Mouse (Mus musculus): ENCODE measurements around the gene Sgk2. TPM values are rescaled to one million over a fixed set of nuclear protein-coding genes. Genes with fewer than 3 reads are reported as not detected.
"Not testable (repeated sequence)": the region's sequence is repeated elsewhere in the genome, so short reads cannot be mapped to it uniquely, and the experiment has no call there.

Sgk2 gene
- polyA plus RNA-seq, 1 experiment from 2014 or later, result not detected

DNA sequence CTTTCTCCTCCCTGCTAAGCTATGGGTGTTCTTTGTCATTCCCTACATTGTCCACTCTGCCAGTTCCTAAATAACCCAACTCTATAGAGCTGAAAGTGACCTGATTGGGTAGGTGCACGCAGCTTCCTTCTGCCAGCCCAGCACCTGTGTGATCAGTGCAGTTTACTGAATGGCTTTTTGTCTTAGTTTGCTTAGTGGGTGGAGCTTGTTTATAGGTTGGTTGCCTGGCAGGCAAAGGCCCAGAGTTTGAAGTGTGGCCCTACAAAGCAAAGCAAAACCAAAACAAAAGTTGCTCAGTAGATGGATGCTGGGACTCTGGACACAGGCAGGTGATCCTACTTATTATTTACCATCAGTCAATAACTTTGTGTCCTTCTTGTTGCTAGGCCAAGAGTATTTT lies 64.6 kb downstream of the Sgk2 start:
- Histone ChIP-seq H3K9me3 (ENCODE audit: control insufficient read depth, low read length) (no peaks in the 10 kb centered on the region), H3K27ac (ENCODE audit: low read length) (no peak overlapping the region), H3K4me2 (ENCODE audit: low read length) (no peak overlapping the region), H3K36me3 (ENCODE audit: control insufficient read depth, insufficient read depth) (peaks cover 3% of the 10 kb centered on the region; the same call in 1 of the 2 replicates), H3K27me3 (replicated peaks; ENCODE audit: control insufficient read depth, insufficient read depth, low read length) (no peaks in the 10 kb centered on the region), H3K9ac (replicated peaks; ENCODE audit: low read depth, low read length) (no peak overlapping the region), H3K4me3 (replicated peaks; ENCODE audit: low read length) (no peak overlapping the region), H3K4me1 (replicated peaks; ENCODE audit: control insufficient read depth, insufficient read depth, low read length) (peaks cover 20% of the 10 kb centered on the region)
- no peak for ATAC-seq
- 71% methylated on average over 1 of the region's 1 CpGs for WGBS

DNA sequence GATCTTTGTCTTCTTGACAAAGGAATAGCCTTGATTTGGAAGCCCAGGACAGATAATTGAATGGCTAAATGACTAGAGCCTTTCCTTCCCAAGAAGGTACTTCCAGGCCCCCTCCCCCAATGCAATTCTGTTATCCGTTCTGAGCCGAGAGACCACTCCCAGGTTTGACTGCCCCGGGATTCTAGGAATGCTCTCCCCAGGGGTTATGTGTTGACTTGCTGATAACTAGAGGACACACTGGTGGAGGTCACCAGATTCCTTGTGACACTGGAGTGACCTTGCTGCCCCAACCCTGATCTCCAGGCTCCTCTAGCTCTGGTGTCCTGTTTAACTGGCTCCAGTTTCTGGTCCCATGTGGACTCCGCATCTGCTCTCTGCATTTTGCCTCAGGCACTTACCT lies 65.0 kb downstream of the Sgk2 start:
- Histone ChIP-seq H3K27me3 (replicated peaks; ENCODE audit: control insufficient read depth, insufficient read depth, low read length) (no peaks in the 10 kb centered on the region), H3K4me1 (replicated peaks; ENCODE audit: control insufficient read depth, insufficient read depth, low read length) (peaks cover 20% of the 10 kb centered on the region), H3K4me2 (ENCODE audit: low read length) (no peak overlapping the region), H3K36me3 (ENCODE audit: control insufficient read depth, insufficient read depth) (peaks cover 1% of the 10 kb centered on the region; the same call in 1 of the 2 replicates), H3K9me3 (ENCODE audit: control insufficient read depth, low read length) (no peaks in the 10 kb centered on the region), H3K27ac (ENCODE audit: low read length) (no peak overlapping the region), H3K4me3 (replicated peaks; ENCODE audit: low read length) (no peak overlapping the region), H3K9ac (replicated peaks; ENCODE audit: low read depth, low read length) (no peak overlapping the region)
- ATAC-seq, result no peak
- WGBS, result 42% methylated on average over 4 of the region's 4 CpGs

DNA sequence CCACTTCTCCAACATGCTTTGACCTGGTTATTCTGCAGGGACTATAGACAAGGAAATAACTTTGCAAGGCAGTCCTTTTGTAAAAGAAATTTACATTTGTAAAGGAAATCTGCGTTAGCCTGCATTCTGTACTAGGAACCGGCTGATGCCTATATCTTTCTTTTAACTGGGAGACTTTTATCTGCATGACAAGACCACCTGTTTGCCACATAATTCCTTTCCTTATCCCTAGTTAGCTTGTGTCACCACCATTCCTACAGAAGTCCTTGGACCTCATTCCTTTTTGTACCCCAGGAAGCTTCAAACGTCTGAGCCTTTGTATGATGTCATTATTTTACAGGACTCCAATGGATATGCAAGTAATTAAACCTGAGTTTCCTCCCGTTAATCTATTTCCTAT lies 65.7 kb downstream of the Sgk2 start:
- no peaks in the 10 kb centered on the region for H3K27me3 ChIP-seq (replicated peaks; ENCODE audit: control insufficient read depth, insufficient read depth, low read length)
- H3K36me3 ChIP-seq (ENCODE audit: control insufficient read depth, insufficient read depth), result no peaks in the 10 kb centered on the region
- ATAC-seq, result no peak
- H3K4me1 ChIP-seq (replicated peaks; ENCODE audit: control insufficient read depth, insufficient read depth, low read length), result peaks cover 20% of the 10 kb centered on the region
- H3K4me2 ChIP-seq (ENCODE audit: low read length), result no peak overlapping the region
- no peak overlapping the region for H3K27ac ChIP-seq (ENCODE audit: low read length)
- no peak overlapping the region for H3K4me3 ChIP-seq (replicated peaks; ENCODE audit: low read length)
- WGBS, result 35% methylated on average over 4 of the region's 4 CpGs
- H3K9me3 ChIP-seq (ENCODE audit: control insufficient read depth, low read length), result no peaks in the 10 kb centered on the region
- H3K9ac ChIP-seq (replicated peaks; ENCODE audit: low read depth, low read length), result no peak overlapping the region

DNA sequence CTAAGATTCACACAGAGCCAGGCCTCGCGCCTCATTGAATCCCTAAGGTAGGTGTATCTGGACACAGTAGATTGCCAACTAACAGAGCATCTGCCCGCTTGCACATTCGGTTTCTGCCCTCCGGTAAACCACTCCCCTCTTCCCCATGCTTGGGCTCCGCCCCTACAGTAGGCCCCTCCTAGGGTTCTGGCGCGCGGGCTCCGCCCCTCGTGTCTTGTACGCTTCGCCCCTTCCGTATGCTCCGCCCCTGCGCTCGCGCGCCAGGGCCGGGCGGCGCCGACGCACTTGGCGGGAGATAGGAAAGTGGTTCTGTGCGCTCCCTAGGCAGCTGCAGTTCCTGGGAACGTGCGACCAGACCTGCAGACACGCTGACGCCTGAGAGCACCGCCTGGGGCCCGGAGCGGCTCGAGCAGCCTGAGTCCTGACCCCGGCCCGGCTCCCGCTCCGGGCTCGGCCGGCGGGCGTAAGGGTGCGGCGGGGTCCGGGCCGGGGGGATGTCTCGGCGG lies 67.3 kb downstream of the Sgk2 start, which contains the start of gene Mybl2:
Gene Mybl2, plus strand, starts transcription at position 353 of the 506 bp plus-strand sequence.
- peak within 1 kb of the TSS; percentile 34; the same call in 1 of the 2 replicates for H3K27ac ChIP-seq (ENCODE audit: low read length)
- ATAC-seq, result peak; percentile 99
- no peaks in the 10 kb centered on the region for H3K9me3 ChIP-seq (ENCODE audit: control insufficient read depth, low read length)
- peak within 1 kb of the TSS; percentile 55 for H3K9ac ChIP-seq (replicated peaks; ENCODE audit: low read depth, low read length)
- peak within 1 kb of the TSS; percentile 67 for H3K4me3 ChIP-seq (replicated peaks; ENCODE audit: low read length)
- peaks cover 17% of the 10 kb centered on the region for H3K4me1 ChIP-seq (replicated peaks; ENCODE audit: control insufficient read depth, insufficient read depth, low read length)
- no peaks in the 10 kb centered on the region for H3K27me3 ChIP-seq (replicated peaks; ENCODE audit: control insufficient read depth, insufficient read depth, low read length)
- under 1% methylated on average over 48 of the region's 48 CpGs for WGBS
- no peaks in the 10 kb centered on the region for H3K36me3 ChIP-seq (ENCODE audit: control insufficient read depth, insufficient read depth)
- peak within 1 kb of the TSS; percentile 98 for H3K4me2 ChIP-seq (ENCODE audit: low read length)

DNA sequence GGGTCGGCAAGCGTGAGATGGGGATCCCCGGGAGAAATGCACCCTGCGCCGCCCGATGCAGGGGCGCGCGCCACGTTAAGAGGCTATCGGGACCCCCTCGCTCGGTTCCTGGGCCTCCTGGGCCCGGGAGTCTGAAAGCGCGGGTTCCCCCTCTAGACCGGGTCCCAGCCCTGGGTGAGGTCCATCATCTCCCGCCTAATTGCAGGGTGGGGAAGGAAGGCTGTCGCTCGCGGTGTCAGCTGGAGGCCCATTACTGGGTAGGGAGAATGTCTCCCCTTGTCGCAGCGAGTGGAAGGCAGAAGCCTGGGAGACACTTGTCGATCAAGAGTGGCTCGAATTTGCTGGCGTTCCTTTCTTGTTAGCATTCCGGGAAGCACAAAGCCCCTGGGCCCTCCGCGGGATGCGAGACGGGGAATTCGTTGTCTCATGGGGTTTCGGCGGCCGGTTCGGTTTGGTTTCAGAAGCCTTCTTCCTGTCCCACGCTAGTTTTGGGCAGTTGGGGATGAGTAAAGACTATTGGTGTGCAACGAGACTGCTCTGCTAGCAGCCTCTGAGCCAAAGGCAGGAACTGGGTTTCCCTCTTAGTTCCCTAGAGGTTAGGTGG lies 67.9 kb downstream of the Sgk2 start:
- H3K27me3 ChIP-seq (replicated peaks; ENCODE audit: control insufficient read depth, insufficient read depth, low read length), result no peaks in the 10 kb centered on the region
- H3K4me3 ChIP-seq (replicated peaks; ENCODE audit: low read length), result peak overlapping the region; percentile 67
- under 1% methylated on average over 37 of the region's 38 CpGs for WGBS
- H3K4me2 ChIP-seq (ENCODE audit: low read length), result peak overlapping the region; percentile 98
- H3K9ac ChIP-seq (replicated peaks; ENCODE audit: low read depth, low read length), result peak overlapping the region; percentile 55
- peaks cover 17% of the 10 kb centered on the region for H3K4me1 ChIP-seq (replicated peaks; ENCODE audit: control insufficient read depth, insufficient read depth, low read length)
- H3K9me3 ChIP-seq (ENCODE audit: control insufficient read depth, low read length), result no peaks in the 10 kb centered on the region
- peak; percentile 14; the same call in 1 of the 2 replicates for ATAC-seq
- H3K36me3 ChIP-seq (ENCODE audit: control insufficient read depth, insufficient read depth), result no peaks in the 10 kb centered on the region
- 0 out of 2 replicates have a peak overlapping the region, but pooled peaks have one; percentile 34 for H3K27ac ChIP-seq (ENCODE audit: low read length)

DNA sequence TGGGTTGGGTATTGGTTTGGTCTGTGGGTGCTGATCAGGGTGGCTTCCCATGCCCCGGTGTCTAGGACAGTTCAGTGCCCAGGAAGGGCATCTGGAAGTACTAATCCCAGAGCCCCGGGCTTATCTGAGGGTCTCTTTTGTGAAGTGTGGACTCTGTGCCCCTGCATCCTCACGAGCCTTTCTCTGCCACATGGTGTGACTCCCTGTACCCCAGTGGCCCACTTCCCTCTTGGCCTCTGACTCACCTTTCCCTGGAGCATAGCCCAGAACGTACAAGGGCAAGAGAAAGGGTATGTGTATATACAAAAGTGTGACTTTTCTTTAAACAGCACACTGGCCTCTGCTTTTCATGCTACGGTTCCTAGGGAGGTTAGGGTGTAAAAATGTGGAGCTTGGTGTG lies 68.6 kb downstream of the Sgk2 start:
- Histone ChIP-seq H3K27me3 (replicated peaks; ENCODE audit: control insufficient read depth, insufficient read depth, low read length) (no peaks in the 10 kb centered on the region), H3K4me2 (ENCODE audit: low read length) (peak overlapping the region; percentile 98), H3K9ac (replicated peaks; ENCODE audit: low read depth, low read length) (no peak overlapping the region), H3K9me3 (ENCODE audit: control insufficient read depth, low read length) (no peaks in the 10 kb centered on the region), H3K27ac (ENCODE audit: low read length) (no peak overlapping the region), H3K36me3 (ENCODE audit: control insufficient read depth, insufficient read depth) (no peaks in the 10 kb centered on the region), H3K4me1 (replicated peaks; ENCODE audit: control insufficient read depth, insufficient read depth, low read length) (peaks cover 17% of the 10 kb centered on the region), H3K4me3 (replicated peaks; ENCODE audit: low read length) (peak overlapping the region; percentile 67)
- 22% methylated on average over 5 of the region's 5 CpGs for WGBS
- ATAC-seq, result no peak

DNA sequence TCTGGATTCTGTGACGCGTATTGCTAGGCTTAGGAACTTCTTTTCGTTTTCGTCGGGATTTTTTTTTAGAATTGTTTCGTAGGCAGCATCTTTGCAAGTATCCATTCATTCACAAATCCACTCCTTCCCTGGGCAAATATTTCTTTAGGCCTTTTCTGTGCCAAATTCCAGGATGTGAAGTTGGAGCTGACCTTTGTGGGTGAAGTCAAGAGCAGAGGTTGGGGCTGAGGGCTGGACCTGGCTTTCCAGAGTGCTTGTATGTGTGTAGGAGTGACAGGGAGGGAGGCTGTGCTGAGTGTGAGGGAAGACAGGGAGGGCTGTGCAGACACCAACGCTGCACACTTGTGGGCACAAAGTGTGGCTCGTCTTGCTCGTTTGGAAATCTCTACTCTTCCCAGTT lies 69.5 kb downstream of the Sgk2 start:
- Histone ChIP-seq H3K4me2 (ENCODE audit: low read length) (no peak overlapping the region), H3K9ac (replicated peaks; ENCODE audit: low read depth, low read length) (no peak overlapping the region), H3K27me3 (replicated peaks; ENCODE audit: control insufficient read depth, insufficient read depth, low read length) (no peaks in the 10 kb centered on the region), H3K36me3 (ENCODE audit: control insufficient read depth, insufficient read depth) (no peaks in the 10 kb centered on the region), H3K9me3 (ENCODE audit: control insufficient read depth, low read length) (no peaks in the 10 kb centered on the region), H3K4me3 (replicated peaks; ENCODE audit: low read length) (no peak overlapping the region), H3K4me1 (replicated peaks; ENCODE audit: control insufficient read depth, insufficient read depth, low read length) (peaks cover 17% of the 10 kb centered on the region), H3K27ac (ENCODE audit: low read length) (no peak overlapping the region)
- no peak for ATAC-seq
- WGBS, result 82% methylated on average over 9 of the region's 9 CpGs

DNA sequence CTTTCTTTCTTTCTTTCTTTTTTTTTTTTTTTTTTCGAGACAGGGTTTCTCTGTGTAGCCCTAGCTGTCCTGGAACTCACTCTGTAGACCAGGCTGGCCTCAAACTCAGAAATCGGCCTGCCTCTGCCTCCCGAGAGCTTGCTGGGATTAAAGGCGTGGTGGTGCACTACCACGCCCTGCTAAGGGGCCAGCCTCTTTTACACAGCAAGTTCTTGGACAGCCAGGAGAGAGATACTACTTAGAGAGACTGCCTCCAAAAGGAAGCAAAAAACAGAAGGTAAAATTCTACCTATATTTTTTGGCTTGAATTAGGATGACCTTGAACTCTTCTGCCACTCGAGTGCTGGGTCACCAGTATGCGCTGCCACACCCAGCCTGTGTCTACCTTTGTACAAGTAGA lies 71.9 kb downstream of the Sgk2 start:
- peaks cover 13% of the 10 kb centered on the region for H3K4me1 ChIP-seq (replicated peaks; ENCODE audit: control insufficient read depth, insufficient read depth, low read length)
- not testable (repeated sequence) for H3K36me3 ChIP-seq (ENCODE audit: control insufficient read depth, insufficient read depth); H3K9me3 ChIP-seq (ENCODE audit: control insufficient read depth, low read length); H3K4me3 ChIP-seq (replicated peaks; ENCODE audit: low read length); H3K9ac ChIP-seq (replicated peaks; ENCODE audit: low read depth, low read length); ATAC-seq; H3K27ac ChIP-seq (ENCODE audit: low read length); H3K4me2 ChIP-seq (ENCODE audit: low read length); H3K27me3 ChIP-seq (replicated peaks; ENCODE audit: control insufficient read depth, insufficient read depth, low read length)
- 96% methylated on average over 6 of the region's 7 CpGs for WGBS

DNA sequence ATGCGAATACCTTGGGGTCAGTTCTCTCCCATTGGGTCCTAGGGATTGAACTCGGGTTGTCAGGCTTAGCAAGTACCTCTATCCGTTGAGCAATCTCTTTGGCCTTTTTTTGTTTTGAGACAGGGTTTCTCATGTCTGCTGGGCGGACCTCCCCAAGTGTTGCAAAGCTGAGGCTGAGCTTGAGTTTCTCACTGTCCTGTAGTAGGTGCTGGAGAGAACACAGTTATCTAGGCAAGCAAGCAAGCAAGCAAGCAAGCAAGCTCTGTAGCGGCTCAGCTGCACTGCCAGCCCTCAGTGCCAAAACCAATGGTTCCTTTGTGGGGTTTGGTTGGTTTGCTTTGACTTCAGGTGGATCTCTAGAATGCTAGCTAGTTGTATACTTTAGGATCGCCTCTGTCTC lies 73.5 kb downstream of the Sgk2 start:
- no peak for ATAC-seq
- Histone ChIP-seq H3K27me3 (replicated peaks; ENCODE audit: control insufficient read depth, insufficient read depth, low read length) (no peaks in the 10 kb centered on the region), H3K4me1 (replicated peaks; ENCODE audit: control insufficient read depth, insufficient read depth, low read length) (0 out of 2 replicates have a peak, but pooled peaks cover 2% of the 10 kb centered on the region), H3K4me2 (ENCODE audit: low read length) (no peak overlapping the region), H3K9ac (replicated peaks; ENCODE audit: low read depth, low read length) (no peak overlapping the region), H3K4me3 (replicated peaks; ENCODE audit: low read length) (no peak overlapping the region), H3K9me3 (ENCODE audit: control insufficient read depth, low read length) (no peaks in the 10 kb centered on the region), H3K27ac (ENCODE audit: low read length) (no peak overlapping the region), H3K36me3 (ENCODE audit: control insufficient read depth, insufficient read depth) (no peaks in the 10 kb centered on the region)
- 86% methylated on average over 6 of the region's 6 CpGs for WGBS

Measured in forebrain, embryonic 16.5 days (tissue).